Mouse (Mus musculus) CD4-positive, CD25-positive, alpha-beta regulatory T cell, adult 2 months (primary cell): ENCODE measurements around the gene Vav2.
A peak's percentile ranks its signal among the peaks of the same experiment; 100 is the strongest.

ENCODE experiments used
- DNase-seq: peaks from one replicate; pipeline ENCODE4 v3.0.0-alpha.2; 2012; ENCODE audit warnings: low read depth, low spot score

Gene Vav2

DNA sequence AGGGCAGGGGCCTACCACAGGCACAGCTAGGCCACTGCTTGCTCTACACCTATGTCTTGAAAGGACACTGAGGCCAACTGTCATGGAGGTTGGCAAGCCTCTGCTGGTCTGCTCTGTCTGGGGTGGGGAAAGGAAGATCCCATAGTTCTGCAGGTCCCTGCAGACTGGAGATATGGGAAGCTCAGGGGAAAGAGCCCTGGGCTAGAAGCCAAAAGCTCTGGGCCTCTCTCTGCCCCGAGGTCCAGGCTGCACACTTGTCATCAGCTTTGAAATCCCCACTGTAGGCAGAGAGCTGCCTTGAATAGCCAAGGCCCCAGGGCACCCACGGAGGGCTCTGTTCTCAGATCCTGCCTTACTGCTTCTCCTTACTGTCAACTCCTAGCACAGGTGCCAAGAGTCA lies 158.5 kb downstream of the Vav2 start:
- no peak for DNase-seq

- no peak for DNase-seq
These were observed 161.0 kb downstream of the Vav2 start for GRCm38 (mm10) chr2:27265819-27266218.

- DNase-seq, result no peak
These were observed 163.8 kb downstream of the Vav2 start for GRCm38 (mm10) chr2:27262984-27263383.

DNA sequence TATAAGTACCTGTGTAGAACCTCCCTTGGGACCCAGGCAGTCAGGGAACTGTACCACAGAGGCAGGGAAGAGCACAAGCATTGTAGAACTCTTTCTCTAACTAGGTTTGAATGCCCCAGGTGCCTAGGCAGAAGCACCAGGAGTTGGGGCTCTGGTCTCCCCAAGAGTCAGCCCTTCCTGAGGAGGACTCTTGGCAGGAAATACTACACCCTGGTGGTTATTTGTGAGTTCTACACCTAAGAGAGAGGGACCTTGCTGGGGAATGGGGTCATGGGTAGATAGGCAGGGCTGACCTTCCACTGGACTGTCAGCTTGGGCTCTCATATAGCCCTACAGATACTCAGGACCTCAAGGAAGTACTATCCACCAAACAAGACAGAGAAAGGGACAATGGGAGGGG lies 175.4 kb downstream of the Vav2 start:
- peak; percentile 20 for DNase-seq

DNA sequence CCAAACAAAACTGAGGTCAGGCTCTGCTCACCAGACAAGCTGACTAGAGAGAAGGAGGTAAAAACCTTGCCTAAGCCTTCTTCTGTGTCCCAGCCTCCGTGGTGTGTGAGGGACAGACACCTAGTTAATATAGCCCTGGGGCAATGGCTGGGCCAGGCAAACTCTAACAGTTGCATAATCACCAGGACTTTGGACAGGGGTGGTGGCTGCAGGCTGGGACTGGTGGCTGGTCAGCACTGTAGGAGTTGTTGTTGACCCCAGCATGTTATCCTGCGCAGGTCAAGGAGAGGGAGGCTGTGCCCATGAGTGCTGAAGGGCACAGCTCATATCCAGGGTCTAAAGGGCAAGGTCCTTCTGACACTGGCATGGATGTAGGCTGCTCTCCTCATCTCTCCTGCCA lies 178.6 kb downstream of the Vav2 start, which contains the start of gene Sardh:
Gene Sardh, minus strand, starts transcription at position 127 of the 400 bp plus-strand sequence.
- DNase-seq, result no peak

- DNase-seq, result no peak
These were observed 179.4 kb downstream of the Vav2 start for GRCm38 (mm10) chr2:27247487-27247863.

DNA sequence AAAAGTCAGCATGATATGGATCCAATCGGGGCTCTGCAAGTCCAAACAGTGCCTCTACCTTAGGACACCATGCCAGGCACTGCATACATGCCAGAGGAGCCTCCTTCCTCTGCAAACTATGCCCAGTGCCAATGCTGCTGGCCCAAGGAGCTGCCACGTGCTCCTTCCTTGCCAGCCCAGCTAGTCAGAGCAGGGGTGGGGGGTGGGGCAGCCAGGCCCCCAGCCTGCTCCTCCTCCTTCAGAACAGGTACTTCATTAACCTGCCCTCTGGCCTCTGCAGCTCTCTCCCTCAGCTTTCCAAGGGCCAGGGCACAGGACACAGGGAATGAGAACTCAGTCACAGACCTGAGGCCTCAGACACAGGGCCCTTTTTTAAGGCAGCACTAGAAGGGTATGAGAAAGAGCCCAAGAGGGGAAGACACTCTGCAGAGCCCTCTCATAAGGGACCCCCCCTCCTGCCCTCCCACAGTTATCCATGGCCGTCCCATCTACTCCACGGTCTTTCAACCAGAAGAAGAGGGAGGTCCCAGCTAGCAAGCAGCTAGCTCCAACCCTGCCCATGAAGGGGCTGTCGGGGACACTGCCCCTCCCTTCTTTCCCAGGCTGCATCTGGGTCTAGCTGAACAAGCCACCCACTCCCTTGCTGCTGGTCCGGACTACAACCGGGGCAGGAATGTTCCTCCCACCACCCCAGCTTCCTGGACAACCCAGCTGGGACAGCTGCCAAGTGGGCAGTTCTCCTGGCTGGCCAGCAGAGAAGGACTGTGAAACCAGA lies 179.9 kb downstream of the Vav2 start:
- no peak for DNase-seq

DNA sequence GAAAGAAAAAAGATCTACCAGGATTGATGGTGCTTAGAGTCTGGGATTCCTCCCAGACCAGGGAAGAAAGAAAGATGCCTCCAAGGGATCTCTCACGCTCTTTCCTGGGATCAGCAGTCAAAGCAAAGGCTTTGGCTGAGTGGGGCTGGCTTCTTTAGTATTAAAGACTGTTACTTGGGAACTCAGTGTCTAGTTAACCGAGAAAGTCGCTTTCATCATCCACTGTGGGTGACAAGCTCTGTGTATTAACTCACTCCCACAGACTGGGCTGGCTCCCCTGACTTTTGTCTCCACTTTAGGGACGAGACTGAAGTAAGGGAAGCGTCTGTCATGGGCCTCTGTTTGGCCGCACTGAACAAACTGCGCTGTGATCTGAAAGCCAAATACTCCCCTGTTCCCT lies 180.9 kb downstream of the Vav2 start:
- DNase-seq, result no peak

DNA sequence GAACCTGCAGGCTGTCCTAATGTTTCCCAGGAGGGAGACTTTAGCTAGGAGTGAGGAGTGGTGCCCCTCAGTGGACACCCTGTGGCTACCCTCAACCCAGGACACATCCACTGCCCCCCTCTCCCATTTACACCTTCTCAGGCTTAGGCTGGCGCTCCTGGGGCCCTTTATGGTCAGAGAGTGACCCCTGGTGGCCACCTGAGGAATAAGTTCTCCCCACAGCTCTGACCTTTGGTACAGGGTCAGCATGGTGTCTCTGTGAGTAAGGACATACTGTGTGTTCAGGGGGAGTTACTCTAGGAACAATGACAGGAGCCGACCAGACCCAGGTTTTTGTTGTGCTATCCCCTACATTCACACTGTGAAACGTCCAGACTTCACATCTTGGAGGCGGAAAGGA lies 189.5 kb downstream of the Vav2 start:
- peak; percentile 79 for DNase-seq

GRCm38 (mm10) chr2:27235729-27236128 lies 191.1 kb downstream of the Vav2 start:
- DNase-seq, result peak; percentile 74

DNA sequence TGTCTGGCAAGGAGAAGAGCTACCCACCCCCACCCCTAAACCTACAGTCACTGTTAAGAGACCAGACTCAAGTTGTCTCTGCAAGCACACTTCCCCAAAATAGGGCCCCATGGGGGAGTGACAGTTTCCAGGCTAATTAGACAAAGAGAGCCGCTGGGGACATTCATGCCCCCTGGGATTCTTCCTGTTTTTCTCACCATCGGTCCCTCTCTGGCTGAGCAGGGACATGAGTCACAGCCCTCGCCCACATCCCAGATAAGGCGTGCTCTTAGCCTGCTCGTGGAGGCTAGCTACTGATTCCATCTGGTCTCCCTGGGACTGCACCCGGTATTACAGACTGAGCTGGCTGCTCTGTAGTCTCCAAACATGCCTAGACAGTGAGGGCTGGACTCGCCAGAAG lies 194.5 kb downstream of the Vav2 start:
- no peak for DNase-seq

- DNase-seq, result no peak
These were observed 197.2 kb downstream of the Vav2 start for GRCm38 (mm10) chr2:27229481-27230105.

DNA sequence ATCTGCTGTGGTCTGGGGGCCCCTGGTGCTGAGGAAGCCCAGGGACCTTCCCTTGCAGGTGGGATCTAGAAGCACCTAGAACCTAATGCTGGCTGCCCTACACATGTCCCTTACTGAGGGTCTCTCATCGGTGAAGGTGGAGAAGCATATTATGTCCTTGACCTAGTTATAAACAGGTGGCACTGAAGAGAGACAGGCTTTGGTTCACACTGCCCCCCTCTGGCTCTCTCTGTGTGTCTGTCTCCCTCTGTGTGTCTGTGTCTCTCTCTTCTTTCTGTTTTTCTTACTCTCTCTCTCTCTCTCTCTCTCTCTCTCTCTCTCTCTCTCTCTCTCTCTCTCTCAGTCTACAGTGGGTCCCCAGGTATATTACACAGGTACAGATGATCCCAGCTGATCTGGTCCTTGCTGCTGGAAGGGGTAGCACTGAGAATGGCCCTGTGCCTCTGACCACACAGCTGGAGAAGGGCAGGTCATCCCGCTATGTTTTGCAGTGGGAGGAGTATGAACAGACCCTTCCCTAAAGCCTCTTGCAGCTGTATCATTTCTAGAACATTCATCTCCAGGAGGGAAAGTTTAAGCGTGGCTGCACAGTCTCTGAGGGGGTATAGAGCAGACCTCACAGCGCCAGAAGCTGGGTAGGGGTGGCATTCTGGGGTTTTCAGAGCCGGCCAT lies 197.9 kb downstream of the Vav2 start:
- DNase-seq, result peak; percentile 61

GRCm38 (mm10) chr2:27226572-27226971 lies 200.3 kb downstream of the Vav2 start:
- DNase-seq, result no peak

- no peak for DNase-seq
These were observed 203.8 kb downstream of the Vav2 start for GRCm38 (mm10) chr2:27223012-27223421.

GRCm38 (mm10) chr2:27218569-27218968 lies 208.3 kb downstream of the Vav2 start:
- DNase-seq, result no peak

DNA sequence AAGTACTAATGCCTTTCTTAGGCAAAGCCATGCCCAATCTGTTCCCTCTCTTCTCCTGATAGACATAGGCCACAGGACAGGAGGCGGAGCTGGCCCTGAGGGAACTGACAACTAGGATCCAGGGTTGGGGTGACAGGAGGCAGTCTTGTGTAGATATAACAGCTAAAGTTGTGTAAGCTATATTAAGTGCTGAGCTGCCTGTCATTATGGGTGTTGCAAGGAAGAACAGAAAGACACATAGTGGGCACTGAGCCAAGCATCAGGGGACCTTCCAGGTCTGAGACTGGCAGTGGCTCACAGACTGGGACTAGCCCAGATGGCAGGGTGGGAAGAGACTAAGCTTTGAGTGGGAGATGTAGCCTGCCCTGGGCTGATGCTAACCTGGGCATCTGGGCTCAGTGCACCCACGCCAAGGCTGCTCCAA lies 208.7 kb downstream of the Vav2 start:
- no peak for DNase-seq

DNA sequence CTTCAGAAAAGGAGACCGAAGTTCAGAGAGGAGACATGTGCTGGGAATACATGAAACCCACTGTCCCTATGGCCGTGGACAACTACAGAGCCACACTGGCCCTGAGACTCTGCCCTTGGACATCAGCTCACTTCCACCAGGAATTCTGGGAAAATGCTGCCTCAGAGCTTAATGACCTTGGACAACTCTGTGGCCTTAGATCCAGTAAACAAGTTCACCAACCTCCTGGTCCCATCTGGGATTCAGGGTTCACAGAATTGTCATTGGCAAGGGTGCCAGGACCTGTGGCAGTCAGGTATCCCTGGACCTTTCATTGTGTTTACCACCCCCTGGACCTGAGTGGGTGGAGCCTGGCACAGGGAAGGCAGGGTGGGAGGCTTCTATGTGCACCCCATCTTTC lies 211.3 kb downstream of the Vav2 start:
- no peak for DNase-seq
